Mouse (Mus musculus) stomach, embryonic 15.5 days (tissue): ENCODE results near the gene Grb10. TPM values are rescaled to one million over a fixed set of nuclear protein-coding genes. Genes with fewer than 3 reads are reported as not detected.
A peak's percentile ranks its signal among the peaks of the same experiment; 100 is the strongest.

Experiments
- ATAC-seq: fragments of 200-750 bp; cut with Nextera tagmentation; 2 replicates; pipeline ENCODE4 v1.8.0; 2017; ENCODE audit warnings: low read depth, moderate number of reproducible peaks, moderate TSS enrichment; ENCODE audit not compliant: insufficient read depth, low FRiP score
- H3K27ac ChIP-seq: fragments of 300-500 bp; sonication (generic); 2 replicates; pipeline ENCODE4 v1.5.1; 2015; ENCODE audit warnings: mild to moderate bottlenecking, inconsistent platforms
- H3K27me3 ChIP-seq: fragments of 300-500 bp; sonication (generic); replicated peaks from 2 replicates; pipeline ENCODE4 v1.6.1; 2015; ENCODE audit warnings: inconsistent platforms
- H3K36me3 ChIP-seq: fragments of 300-500 bp; sonication (generic); 2 replicates; pipeline ENCODE4 v1.6.1; 2015; ENCODE audit warnings: inconsistent platforms
- H3K4me1 ChIP-seq: fragments of 300-500 bp; sonication (generic); 2 replicates; pipeline ENCODE4 v1.6.1; 2015; ENCODE audit warnings: inconsistent platforms
- H3K4me2 ChIP-seq: fragments of 300-500 bp; sonication (generic); 2 replicates; pipeline ENCODE4 v1.6.1; 2015; ENCODE audit warnings: mild to moderate bottlenecking, inconsistent platforms
- H3K4me3 ChIP-seq: fragments of 300-500 bp; sonication (generic); replicated peaks from 2 replicates; pipeline ENCODE4 v1.5.1; 2015; ENCODE audit warnings: inconsistent platforms
- H3K9ac ChIP-seq: fragments of 300-500 bp; sonication (generic); 2 replicates; pipeline ENCODE4 v1.6.1; 2015; ENCODE audit warnings: inconsistent platforms
- H3K9me3 ChIP-seq: fragments of 300-500 bp; sonication (generic); 2 replicates; pipeline ENCODE4 v1.6.1; 2016; ENCODE audit warnings: inconsistent platforms
- WGBS: fragments of 180-500 bp; shearing (Covaris S2); methylation state at CpG from one replicate; pipeline ENCODE4 v1.1.7; 2015; 5-methylcytosine and 5-hydroxymethylcytosine counted together
- polyA plus RNA-seq: library from polyadenylated mRNA; unstranded; fragments of >200 nt; fragmentation: Nextera tagmentation; extraction: Ambion mirVana; gene quantifications from 2 replicates; pipeline ENCODE4 v1.2.1, GENCODE M21; 2015

Gene Grb10
- polyA plus RNA-seq, 1 experiment from 2014 or later = 342 TPM

DNA sequence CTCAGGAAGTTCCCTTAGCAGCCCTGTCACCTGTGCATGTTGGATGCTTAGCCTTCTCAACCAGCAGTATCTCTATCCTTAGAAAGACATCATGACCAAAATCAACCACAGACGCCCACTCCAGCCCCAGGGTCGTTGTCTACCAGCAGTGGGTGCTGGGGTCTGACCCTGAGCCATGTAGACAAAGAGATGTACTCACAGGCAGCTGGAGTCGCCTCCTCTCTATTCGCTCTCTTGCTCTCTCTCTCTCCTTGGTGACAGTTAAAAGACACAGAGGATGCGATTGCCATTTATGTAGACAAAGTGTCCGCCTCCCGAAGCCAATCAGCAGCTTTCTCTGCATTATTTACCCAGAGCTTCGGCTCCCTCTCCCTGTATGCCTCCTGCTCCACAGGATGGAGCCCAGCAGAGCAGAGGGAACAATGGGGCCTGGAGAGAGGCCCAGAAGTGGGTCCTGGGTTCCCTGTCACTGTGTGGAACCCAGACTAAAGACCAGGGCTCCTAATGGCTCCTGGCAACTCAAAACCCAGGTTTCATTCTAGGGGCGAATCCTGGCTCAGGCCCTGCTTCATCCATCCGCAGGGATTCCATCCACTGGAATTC, 148.2 kb downstream of the Grb10 start:
- ATAC-seq = no peak
- Histone ChIP-seq H3K4me1 (peaks cover 6% of the 10 kb centered on the region; the same call in 1 of the 2 replicates), H3K27me3 (no peaks in the 10 kb centered on the region), H3K27ac (no peak overlapping the region), H3K36me3 (no peaks in the 10 kb centered on the region), H3K4me3 (no peak overlapping the region), H3K9ac (no peak overlapping the region), H3K9me3 (no peaks in the 10 kb centered on the region), H3K4me2 (no peak overlapping the region)
- 65% methylated on average over 10 of the region's 10 CpGs for WGBS

DNA sequence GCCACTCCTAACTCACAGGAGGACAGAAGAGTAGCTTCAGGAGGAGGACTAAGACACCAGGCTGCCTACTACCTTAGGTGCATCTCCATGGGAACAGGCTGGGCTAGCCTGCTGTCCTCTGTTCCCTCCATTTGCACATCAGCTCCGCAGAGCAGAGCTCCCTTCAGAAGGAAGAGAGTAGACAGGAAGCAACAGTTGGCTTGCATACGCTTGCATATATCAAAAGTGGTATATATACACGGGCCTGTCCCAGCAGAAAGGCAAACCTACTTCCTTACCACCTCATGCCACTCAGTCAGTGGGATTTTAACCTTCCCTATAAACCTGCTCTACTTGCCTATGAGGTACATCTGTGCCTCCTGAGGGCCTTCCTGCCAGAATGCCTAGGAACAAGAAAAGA, 149.8 kb downstream of the Grb10 start:
- WGBS = 54% methylated on average over 3 of the region's 3 CpGs
- Histone ChIP-seq H3K27me3 (no peaks in the 10 kb centered on the region), H3K4me3 (no peak overlapping the region), H3K9ac (no peak overlapping the region), H3K36me3 (no peaks in the 10 kb centered on the region), H3K4me2 (no peak overlapping the region), H3K4me1 (peaks cover 13% of the 10 kb centered on the region; the same call in 1 of the 2 replicates), H3K27ac (no peak overlapping the region; the same call in 1 of the 2 replicates), H3K9me3 (no peaks in the 10 kb centered on the region)
- ATAC-seq = no peak

DNA sequence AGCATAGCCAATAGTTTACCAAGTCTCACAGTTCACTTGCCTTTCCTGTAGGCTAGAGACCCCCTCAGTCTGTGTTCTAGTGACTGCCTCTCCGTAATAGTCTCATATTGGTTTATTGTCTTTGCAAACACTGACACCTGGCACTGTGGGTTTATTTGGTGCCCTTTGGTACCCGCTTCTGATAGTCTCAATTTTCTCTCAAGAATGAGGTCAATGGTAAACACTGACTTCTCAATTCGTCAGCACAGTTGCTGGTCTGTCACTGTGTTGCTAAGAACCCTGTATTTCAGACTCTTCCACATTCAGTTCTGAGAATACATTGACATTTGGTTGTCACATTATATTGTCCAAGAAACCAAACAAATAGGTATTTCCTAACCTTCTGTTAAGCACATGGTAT, 150.4 kb downstream of the Grb10 start:
- no peak overlapping the region for H3K4me3 ChIP-seq

DNA sequence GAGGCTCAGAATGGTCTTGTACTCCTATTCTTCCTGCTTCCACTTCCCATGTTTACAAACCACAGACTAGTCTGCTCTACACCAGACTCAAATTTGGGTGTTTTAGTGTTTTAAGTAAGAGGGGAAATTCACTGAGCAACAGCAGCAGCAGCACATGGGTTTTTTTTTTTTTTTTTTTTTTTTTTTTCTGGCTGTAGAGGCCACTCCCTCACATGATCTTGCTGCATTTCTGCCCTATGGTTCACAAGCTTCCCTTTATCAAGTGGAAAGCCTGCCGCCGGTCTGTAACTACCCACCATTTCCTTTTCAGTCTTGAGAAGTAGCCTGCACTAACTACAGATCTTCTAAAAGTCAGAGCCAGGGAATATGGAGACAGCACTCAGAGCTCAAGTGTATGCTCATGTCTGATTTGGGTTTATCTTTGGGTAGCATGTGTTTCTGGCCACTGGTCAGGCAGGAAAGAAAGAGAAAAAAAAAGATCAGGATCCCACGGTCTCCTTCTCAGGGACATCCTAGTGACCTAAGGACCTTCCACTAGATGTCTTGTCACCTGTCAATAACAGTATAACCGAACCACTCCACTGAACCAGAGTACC, 152.0 kb downstream of the Grb10 start:
- WGBS = 46% methylated on average over 4 of the region's 4 CpGs
- Histone ChIP-seq H3K4me1 (peaks cover 18% of the 10 kb centered on the region; the same call in 1 of the 2 replicates), H3K9ac (no peak overlapping the region), H3K4me3 (no peak overlapping the region), H3K9me3 (no peaks in the 10 kb centered on the region), H3K27me3 (no peaks in the 10 kb centered on the region), H3K4me2 (no peak overlapping the region), H3K36me3 (no peaks in the 10 kb centered on the region), H3K27ac (peak overlapping the region; percentile 54)
- no peak for ATAC-seq

More for the DNA sequence above, 150.4 kb downstream of the Grb10 start:
- Histone ChIP-seq H3K4me2 (no peak overlapping the region), H3K9ac (no peak overlapping the region), H3K9me3 (no peaks in the 10 kb centered on the region), H3K4me1 (peaks cover 13% of the 10 kb centered on the region; the same call in 1 of the 2 replicates), H3K36me3 (no peaks in the 10 kb centered on the region), H3K27ac (no peak overlapping the region), H3K27me3 (no peaks in the 10 kb centered on the region)
- WGBS = 62% methylated on average over 3 of the region's 3 CpGs
- no peak for ATAC-seq

DNA sequence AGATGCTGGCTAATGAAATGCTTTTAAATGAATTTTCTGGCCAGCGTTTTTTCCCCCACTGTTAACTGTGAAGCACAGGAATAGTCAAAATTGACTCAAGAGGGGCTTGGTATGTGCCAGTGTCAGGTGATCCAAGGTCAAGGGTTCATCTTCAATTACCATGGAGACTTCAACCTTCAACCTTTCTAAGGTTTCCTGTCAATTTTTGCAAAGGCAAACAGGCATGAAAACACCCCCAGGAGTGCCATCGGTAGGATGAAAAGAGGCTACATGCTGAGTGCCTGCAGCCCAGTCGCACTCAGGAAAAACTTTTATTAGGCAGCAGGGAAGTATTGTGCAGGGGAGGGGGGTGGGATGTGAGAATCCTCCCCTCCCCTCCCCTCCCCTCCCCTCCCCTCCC, 152.6 kb downstream of the Grb10 start:
- peaks cover 20% of the 10 kb centered on the region; the same call in 1 of the 2 replicates for H3K4me1 ChIP-seq
- no peak overlapping the region for H3K4me3 ChIP-seq
- H3K27me3 ChIP-seq = no peaks in the 10 kb centered on the region
- no peaks in the 10 kb centered on the region for H3K9me3 ChIP-seq
- no peaks in the 10 kb centered on the region for H3K36me3 ChIP-seq
- WGBS = 31% methylated on average over 3 of the region's 3 CpGs
- no peak overlapping the region for H3K9ac ChIP-seq
- no peak overlapping the region for H3K4me2 ChIP-seq
- H3K27ac ChIP-seq = 0 out of 2 replicates have a peak overlapping the region, but pooled peaks have one; percentile 73
- ATAC-seq = no peak

DNA sequence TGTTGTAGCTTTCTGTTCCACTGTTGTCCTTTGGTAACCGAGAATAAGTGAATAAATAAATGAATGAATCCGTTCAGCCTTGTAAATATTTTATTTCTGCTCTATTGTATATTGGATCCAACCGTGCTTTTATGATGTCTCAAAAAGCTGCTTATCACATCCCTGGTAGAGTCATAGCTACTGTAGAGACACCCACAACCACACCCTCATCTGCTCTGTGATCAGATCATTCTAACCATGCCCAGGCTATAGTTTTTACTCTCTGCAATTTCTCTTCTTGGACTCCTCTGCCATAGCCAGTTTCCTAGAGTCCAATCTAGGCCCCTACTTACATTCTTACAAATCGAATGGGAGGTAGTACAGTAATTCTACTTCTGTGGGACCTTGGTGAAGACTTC, 153.2 kb downstream of the Grb10 start:
- Histone ChIP-seq H3K4me1 (peaks cover 20% of the 10 kb centered on the region; the same call in 1 of the 2 replicates), H3K36me3 (no peaks in the 10 kb centered on the region), H3K27me3 (no peaks in the 10 kb centered on the region), H3K4me2 (no peak overlapping the region), H3K4me3 (no peak overlapping the region), H3K9me3 (no peaks in the 10 kb centered on the region), H3K27ac (peak overlapping the region; percentile 73; the same call in 1 of the 2 replicates), H3K9ac (no peak overlapping the region)
- ATAC-seq = peak; percentile 51; the same call in 1 of the 2 replicates
- WGBS = 50% methylated on average over 4 of the region's 4 CpGs

DNA sequence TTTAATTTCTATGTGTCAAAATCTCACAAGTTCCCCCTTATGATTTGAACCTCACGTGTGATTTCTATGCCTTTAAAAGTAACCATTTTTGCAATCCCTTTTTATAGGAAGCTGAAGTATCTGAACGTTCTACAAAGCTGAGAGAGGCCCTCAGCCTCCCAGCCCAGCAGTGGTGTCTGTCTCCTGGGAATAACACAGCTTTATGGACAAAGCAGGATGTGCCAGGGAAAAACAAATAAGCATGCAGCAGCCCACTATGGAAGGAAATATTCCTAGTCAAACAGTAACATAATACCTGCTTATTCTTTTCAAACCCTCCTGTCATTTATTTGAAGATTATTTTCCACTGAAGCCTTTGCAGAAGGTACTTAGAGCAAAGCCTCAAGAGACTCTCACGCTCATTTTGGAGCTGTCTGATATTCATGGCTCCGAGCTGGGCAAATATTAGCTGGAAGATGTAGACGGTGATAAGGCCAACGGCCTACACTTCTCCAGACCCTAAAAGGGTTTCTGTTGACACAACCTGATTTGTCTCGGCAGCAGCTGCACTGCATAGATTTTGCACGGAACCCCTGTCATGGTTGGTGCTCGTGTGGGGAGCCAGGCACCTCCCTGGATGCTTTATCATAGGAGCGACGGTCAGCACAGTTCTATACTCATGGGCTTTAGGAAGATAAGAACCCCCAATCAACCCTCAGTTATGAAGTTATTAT, 153.8 kb downstream of the Grb10 start:
- Histone ChIP-seq H3K4me2 (no peak overlapping the region; the same call in 1 of the 2 replicates), H3K4me1 (peaks cover 21% of the 10 kb centered on the region; the same call in 1 of the 2 replicates), H3K9me3 (no peaks in the 10 kb centered on the region), H3K36me3 (no peaks in the 10 kb centered on the region), H3K27ac (peak overlapping the region; percentile 73), H3K27me3 (no peaks in the 10 kb centered on the region), H3K4me3 (no peak overlapping the region), H3K9ac (no peak overlapping the region)
- peak; percentile 84 for ATAC-seq
- 25% methylated on average over 11 of the region's 11 CpGs for WGBS

DNA sequence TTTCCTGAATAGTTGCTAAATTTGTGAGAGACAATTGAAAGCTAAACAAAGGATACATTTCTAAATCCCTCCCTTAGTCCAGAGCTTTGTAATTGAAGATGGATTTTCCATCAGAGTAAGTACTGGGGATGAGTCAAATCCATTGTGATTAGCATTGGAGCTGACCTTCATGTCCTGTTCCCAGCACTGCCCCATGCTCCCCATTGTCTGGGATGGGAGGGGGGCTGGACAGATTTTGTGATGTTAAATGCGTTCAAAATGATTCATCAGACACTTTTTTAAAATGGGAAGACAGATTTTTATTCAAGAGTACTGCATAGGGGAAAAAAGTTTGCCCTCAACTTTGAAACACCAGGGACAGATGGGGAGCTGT, 156.7 kb downstream of the Grb10 start:
- Histone ChIP-seq H3K4me2 (no peak overlapping the region), H3K9me3 (no peaks in the 10 kb centered on the region), H3K9ac (no peak overlapping the region), H3K4me1 (peaks cover 37% of the 10 kb centered on the region), H3K36me3 (no peaks in the 10 kb centered on the region), H3K27me3 (no peaks in the 10 kb centered on the region), H3K27ac (peak overlapping the region; percentile 96), H3K4me3 (no peak overlapping the region)
- no peak for ATAC-seq
- 41% methylated on average over 1 of the region's 1 CpGs for WGBS

DNA sequence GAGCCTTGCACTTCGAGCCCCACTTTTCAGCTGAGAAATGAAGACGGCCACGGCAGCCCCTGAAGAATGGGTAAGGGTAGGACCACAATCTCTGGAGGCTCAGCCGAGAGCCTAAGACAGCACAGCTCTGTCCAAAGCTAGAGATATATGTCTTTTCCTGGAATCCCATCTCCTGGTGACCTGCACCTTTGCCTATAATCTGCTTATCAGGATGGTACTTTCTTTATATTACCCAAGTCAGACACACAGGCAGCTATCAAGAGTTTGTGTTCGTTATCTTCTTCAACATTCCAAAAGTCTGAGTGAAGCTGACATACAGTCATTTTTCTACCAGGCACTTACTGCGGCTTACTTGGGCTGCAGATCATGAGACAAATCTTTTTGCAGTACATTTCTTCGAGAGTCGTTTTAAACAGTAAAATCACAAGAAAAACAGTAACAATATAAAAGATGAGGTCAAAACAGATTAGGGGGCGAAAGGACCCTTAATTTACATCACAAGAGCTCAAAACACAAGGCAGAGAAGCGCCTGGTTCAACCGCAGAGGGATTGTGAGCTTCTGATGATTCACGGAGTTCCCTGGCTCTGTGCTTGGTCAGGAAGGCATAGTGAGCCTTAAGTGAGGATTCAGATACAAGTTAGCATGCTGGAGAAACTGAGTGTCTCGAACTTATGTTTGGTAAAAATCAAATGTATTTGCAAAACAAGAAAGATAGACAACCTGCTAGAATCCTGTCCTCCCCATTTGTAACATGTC, 157.3 kb downstream of the Grb10 start:
- H3K27me3 ChIP-seq = no peaks in the 10 kb centered on the region
- H3K4me2 ChIP-seq = no peak overlapping the region
- 46% methylated on average over 13 of the region's 13 CpGs for WGBS
- no peaks in the 10 kb centered on the region for H3K36me3 ChIP-seq
- H3K9ac ChIP-seq = no peak overlapping the region
- H3K27ac ChIP-seq = peak overlapping the region; percentile 96
- H3K4me1 ChIP-seq = peaks cover 32% of the 10 kb centered on the region
- no peak for ATAC-seq
- no peaks in the 10 kb centered on the region for H3K9me3 ChIP-seq
- no peak overlapping the region for H3K4me3 ChIP-seq
